20 mouse cellular contexts compared by ENCODE assay signal in the genomic region with DNA sequence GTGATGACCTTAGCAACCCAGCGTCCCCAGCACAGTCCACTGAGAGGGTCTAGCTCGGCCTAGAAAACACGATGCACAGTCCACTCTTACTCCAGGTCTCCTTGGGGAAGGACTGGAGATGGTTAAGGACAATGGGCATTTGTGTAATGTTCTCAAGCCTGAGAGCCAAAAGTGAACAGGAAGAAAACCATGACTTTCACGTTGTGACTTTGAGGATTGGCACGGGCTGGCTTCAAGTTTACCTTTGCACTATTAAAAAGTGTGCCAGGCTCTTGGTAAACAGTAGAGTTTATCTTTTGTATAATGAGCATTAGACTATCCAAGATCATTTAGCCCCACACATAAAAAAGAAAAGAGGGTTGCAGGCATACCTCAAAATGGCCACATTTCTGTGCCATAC. TPM values are rescaled to one million over a fixed set of nuclear protein-coding genes. Genes with fewer than 3 reads are reported as not detected.
DNase-seq lines count a peak whose midpoint lies in the region; TF ChIP-seq lines count a peak whose summit lies in the region.
"Had no signal": no experiment of that assay in that cellular context is flagged by ENCODE, and none has a peak within 500 bp of the region (broad histone marks: within the 10 kb centered on the region; RNA-seq: fewer than 3 reads in every experiment).

No protein-coding gene starts in this region.

- no peak for TF ChIP-seq POLR2A in kidney, adult 2 months (IDR thresholded peaks at IDR 0.05; ENCODE audit: low read depth, low read length)
- no peak for TF ChIP-seq POLR2A in lung, adult 2 months (IDR thresholded peaks at IDR 0.05; ENCODE audit: borderline replicate concordance, extremely low read depth, low read depth, low read length)

- WGBS in kidney, adult 2 months: 69% methylated on average over 5 of the region's 5 CpGs
- WGBS in lung, adult 2 months: 61% methylated on average over 5 of the region's 5 CpGs

- DNase-seq in adrenal gland, postnatal 10 days: peak; percentile 10
- DNase-seq in adrenal gland, adult 8-10 months: no peak
- peak; percentile 38 for DNase-seq in kidney, adult 2 months
- no peak for DNase-seq in kidney, postnatal 10 days
- DNase-seq in lung, adult 2 months: peak; percentile 19
- no peak for DNase-seq in lung, postnatal 14 days
- peak; percentile 32 for DNase-seq in adipocyte (ENCODE audit: low spot score)
- DNase-seq: B cell, adult 2 months; cerebellum, adult 11-12 months; cerebellum, adult 9-10 months; cerebellum, postnatal 36 days; forebrain, postnatal 0 days; gastrocnemius, postnatal 14 days; heart, postnatal 14 days had no signal

- H3K27ac ChIP-seq in kidney, adult 2 months (ENCODE audit: insufficient read depth, low read depth, low read length): no peak overlapping the region
- H3K27ac ChIP-seq: embryonic facial prominence, embryonic 13.5 days; forebrain, embryonic 12.5 days; heart, embryonic 15.5 days; hindbrain, embryonic 13.5 days; hindbrain, postnatal 0 days had no signal

- no peak overlapping the region for H3K4me3 ChIP-seq in kidney, adult 2 months (ENCODE audit: insufficient read depth, low read depth, low read length)
- no peak overlapping the region for H3K4me3 ChIP-seq in lung, adult 2 months (replicated peaks; ENCODE audit: extremely low read depth, low read depth, low read length)
- H3K4me3 ChIP-seq: embryonic facial prominence, embryonic 13.5 days; forebrain, embryonic 12.5 days; heart, embryonic 15.5 days; hindbrain, embryonic 13.5 days had no signal

- TF ChIP-seq CTCF in kidney, adult 2 months (conservative IDR thresholded peaks at IDR 0.05; ENCODE audit: insufficient read depth, insufficient read length, low read depth, low read length): no peak
- TF ChIP-seq CTCF in lung, adult 2 months (IDR thresholded peaks at IDR 0.05; ENCODE audit: insufficient read depth, low read length): no peak

- H3K36me3 ChIP-seq in kidney, adult 2 months (ENCODE audit: control insufficient read depth, insufficient read depth, low read length): no peaks in the 10 kb centered on the region
- H3K36me3 ChIP-seq: embryonic facial prominence, embryonic 13.5 days; forebrain, embryonic 12.5 days; G1E; heart, embryonic 15.5 days; hindbrain, embryonic 13.5 days had no signal

- H3K4me1 ChIP-seq in kidney, adult 2 months (ENCODE audit: control insufficient read depth, insufficient read depth, low read length): peaks cover 4% of the 10 kb centered on the region
- H3K4me1 ChIP-seq in lung, adult 2 months (ENCODE audit: control insufficient read depth, insufficient read depth, low read length): no peaks in the 10 kb centered on the region
- H3K4me1 ChIP-seq: embryonic facial prominence, embryonic 13.5 days; forebrain, embryonic 12.5 days; hindbrain, embryonic 13.5 days had no signal

- H3K27me3 ChIP-seq in kidney, adult 2 months (replicated peaks; ENCODE audit: control insufficient read depth, insufficient read depth, low read length): no peaks in the 10 kb centered on the region
- H3K27me3 ChIP-seq: embryonic facial prominence, embryonic 13.5 days; forebrain, embryonic 12.5 days; heart, embryonic 15.5 days; hindbrain, embryonic 13.5 days had no signal

RNA-seq across cellular contexts. Expression of a gene that starts 22.0 kb away (rescaled TPM):
- 10 to 100 TPM; 38.5 to 50.5 TPM for total RNA-seq in adrenal gland, postnatal 10 days (2021)
- total RNA-seq in adrenal gland, adult 8-10 months (2022): 10 to 100 TPM; 53.6 to 71.6 (median 58.9) TPM
- polyA plus RNA-seq in kidney, adult 2 months (2012; rRNA removed): 3.3 and 4.6 TPM in 2 replicates
- polyA plus RNA-seq in lung, adult 2 months (2012; rRNA removed): 4.9 and 5.9 TPM in 2 replicates

RNA-seq across cellular contexts. Expression of a gene that starts 54.5 kb away (rescaled TPM):
- total RNA-seq in adrenal gland, postnatal 10 days (2021): 10 to 100 TPM; 25.5 to 29.0 TPM
- total RNA-seq in adrenal gland, adult 8-10 months (2022): 10 to 100 TPM; 39.7 to 40.5 (median 40.0) TPM
- 7.7 and 8.3 TPM in 2 replicates for polyA plus RNA-seq in kidney, adult 2 months (2012; rRNA removed)
- 6.4 and 9.5 TPM in 2 replicates for polyA plus RNA-seq in lung, adult 2 months (2012; rRNA removed)

Comparison
In these comparisons a context has a peak if more than half of its experiments do, and no peak if none do; other contexts are left out.
1. DNase-seq: peak in adrenal gland, postnatal 10 days (single experiment), kidney, adult 2 months (single experiment), lung, adult 2 months (single experiment) and adipocyte (single experiment); none in adrenal gland, adult 8-10 months (single experiment), kidney, postnatal 10 days (single experiment) and lung, postnatal 14 days (single experiment).